Mouse (Mus musculus) cerebral cortex, adult 2 months (tissue): ENCODE results near the gene Cd160.

Source experiments
- WGBS: fragments of 180-500 bp; shearing (Covaris S2); methylation state at CpG from one replicate; pipeline ENCODE4 v1.1.7; 2018; 5-methylcytosine and 5-hydroxymethylcytosine counted together

Gene Cd160

DNA sequence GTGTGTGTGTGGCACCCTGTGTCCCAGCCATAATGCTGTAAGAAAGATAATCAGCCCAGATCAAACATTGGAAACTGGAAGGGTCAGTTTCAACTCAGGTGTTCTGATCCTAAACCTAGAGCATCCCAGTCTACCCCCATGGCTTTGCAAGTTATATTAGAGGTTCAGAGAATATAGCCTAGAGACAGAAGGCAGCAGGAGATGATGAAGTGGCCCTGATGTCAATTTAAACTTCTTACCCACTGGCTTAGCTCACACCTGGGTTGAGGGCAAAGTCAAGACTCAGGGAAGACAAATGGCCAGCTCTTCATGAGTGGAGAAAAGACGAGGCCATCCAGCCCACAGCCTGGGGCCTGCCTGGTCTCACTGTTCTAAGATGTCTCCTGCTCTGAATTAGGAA is at the start of gene Cd160, which contains the start of gene Pdzk1:
Gene Cd160 (minus strand): TSS at position 368 of the 400 bp plus-strand sequence.
Gene Pdzk1 (plus strand): TSS at position 301 of the 400 bp plus-strand sequence.
- 90% methylated on average over 1 of the region's 1 CpGs for WGBS

GRCm38 (mm10) chr3:96874808-96875571 is 45.8 kb upstream of the Cd160 start:
- WGBS: 84% methylated on average over 7 of the region's 7 CpGs

DNA sequence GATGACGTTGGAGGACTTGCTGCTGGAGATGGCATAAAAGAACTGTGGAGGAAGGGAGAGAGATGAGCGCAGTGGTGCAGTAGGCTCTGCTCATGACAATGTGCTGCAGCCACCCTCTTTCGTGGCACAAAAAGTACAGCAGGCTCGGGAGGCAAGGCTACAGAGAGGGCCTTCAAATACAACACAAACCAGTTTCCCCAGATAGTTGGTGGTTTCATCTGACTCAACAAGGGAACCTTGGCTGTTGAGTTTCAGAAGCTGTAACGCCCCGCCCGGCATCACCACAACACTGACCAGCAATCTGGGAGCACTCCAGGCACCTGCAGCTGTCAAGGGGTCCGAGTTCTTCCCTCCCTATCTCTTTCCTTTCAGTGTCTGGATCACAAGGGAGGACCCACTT is 43.4 kb upstream of the Cd160 start:
- WGBS: 95% methylated on average over 8 of the region's 8 CpGs

- whole genome bisulfite sequencing: 68% methylated on average over 8 of the region's 8 CpGs
Measured at GRCm38 (mm10) chr3:96871070-96871469, 41.9 kb upstream of the Cd160 start.

- 50% methylated on average over 2 of the region's 2 CpGs for WGBS
Measured at GRCm38 (mm10) chr3:96870270-96870669, 41.1 kb upstream of the Cd160 start.

GRCm38 (mm10) chr3:96869091-96869490 is 39.9 kb upstream of the Cd160 start:
- WGBS: 96% methylated on average over 7 of the region's 7 CpGs

GRCm38 (mm10) chr3:96868566-96868965 is 39.4 kb upstream of the Cd160 start:
- 95% methylated on average over 8 of the region's 8 CpGs for WGBS

DNA sequence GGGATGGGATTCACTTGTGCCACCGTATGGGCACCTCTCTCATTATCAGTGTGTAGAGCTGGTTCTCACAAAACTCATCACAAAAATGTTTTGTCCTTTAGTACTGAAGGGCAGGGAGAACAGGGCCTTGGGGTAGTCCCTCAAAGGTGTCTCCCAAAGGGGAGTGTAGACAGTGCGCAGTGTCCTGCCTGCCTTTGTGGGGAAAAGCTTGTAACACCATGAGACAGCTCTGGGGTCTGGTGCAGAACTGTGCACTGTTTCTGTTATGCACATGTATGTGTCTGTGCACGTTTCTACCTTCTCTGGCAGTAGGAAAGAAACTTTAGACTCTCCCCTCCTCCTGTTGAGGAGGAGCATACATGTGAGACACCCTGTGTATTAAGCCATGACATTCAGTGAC is 38.7 kb upstream of the Cd160 start:
- WGBS: 92% methylated on average over 3 of the region's 3 CpGs

DNA sequence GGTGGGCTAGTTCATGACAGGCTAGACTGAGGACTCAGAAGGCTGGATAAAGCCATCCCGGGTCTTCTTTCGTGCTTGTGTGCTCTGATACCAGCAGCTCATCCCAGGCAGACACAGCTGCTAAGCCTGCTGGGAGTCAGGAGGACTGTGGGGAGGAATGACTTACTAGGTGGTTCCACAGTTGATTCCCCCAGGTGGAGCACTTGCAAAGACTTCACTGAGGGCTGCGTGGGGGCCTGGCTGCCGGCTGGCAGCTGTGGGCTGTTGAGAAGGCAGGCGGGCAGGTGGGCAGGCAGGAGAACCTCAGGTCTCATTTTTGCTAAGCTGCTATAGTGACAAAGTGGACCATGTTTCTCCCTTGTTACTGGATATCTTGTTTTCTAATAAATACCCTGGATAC is 31.3 kb upstream of the Cd160 start:
- 85% methylated on average over 5 of the region's 5 CpGs for WGBS

- WGBS: 80% methylated on average over 3 of the region's 3 CpGs
Measured at GRCm38 (mm10) chr3:96855833-96856232, 26.7 kb upstream of the Cd160 start.

- WGBS: 89% methylated on average over 4 of the region's 4 CpGs
Measured at GRCm38 (mm10) chr3:96854376-96854775, 25.2 kb upstream of the Cd160 start.

DNA sequence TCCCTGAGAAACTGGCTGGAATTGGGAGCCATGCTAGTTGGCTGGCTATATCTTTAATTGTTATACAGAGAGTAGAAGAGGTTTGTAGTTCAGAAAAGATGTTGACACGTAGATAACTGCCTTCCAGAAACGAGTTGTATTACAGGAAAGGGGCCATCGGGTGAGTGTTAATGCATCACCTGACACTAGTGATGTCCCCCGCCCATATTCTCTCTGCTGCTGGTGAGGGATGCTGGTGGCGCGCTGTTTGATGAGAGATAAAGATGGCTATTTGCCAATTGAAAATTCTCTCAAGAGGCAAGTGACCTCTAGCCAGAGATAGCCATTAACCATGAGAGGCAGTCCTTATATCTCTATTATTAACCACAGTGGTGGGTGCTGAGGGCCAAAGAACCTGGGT is 23.4 kb upstream of the Cd160 start:
- WGBS: 86% methylated on average over 6 of the region's 6 CpGs

- 70% methylated on average over 2 of the region's 2 CpGs for WGBS
Measured at GRCm38 (mm10) chr3:96849168-96849727, 20.1 kb upstream of the Cd160 start.

GRCm38 (mm10) chr3:96848470-96848869 is 19.3 kb upstream of the Cd160 start:
- WGBS: 55% methylated on average over 7 of the region's 8 CpGs

DNA sequence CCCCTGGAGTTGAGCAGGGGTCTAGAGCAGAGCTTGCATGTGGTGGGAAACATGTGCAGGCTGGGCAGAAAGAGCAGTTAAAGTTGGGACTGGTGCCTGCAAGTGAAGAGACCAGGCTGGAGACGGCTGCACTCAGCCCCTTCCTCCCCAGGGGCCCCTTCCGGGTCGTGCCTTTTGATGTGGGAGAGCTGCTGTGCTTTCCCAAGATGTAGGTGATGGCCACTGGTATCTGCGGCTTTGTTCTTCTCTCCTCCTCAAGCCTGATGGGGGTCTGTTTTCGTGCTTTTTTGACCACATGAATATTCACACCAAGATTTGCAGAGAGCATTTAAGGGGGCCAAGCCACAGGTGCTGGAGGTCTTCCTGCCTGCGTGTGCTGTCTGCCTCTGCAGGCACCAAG is 18.5 kb upstream of the Cd160 start:
- 62% methylated on average over 6 of the region's 6 CpGs for WGBS

GRCm38 (mm10) chr3:96846985-96847384 is 17.8 kb upstream of the Cd160 start:
- 85% methylated on average over 12 of the region's 12 CpGs for WGBS

DNA sequence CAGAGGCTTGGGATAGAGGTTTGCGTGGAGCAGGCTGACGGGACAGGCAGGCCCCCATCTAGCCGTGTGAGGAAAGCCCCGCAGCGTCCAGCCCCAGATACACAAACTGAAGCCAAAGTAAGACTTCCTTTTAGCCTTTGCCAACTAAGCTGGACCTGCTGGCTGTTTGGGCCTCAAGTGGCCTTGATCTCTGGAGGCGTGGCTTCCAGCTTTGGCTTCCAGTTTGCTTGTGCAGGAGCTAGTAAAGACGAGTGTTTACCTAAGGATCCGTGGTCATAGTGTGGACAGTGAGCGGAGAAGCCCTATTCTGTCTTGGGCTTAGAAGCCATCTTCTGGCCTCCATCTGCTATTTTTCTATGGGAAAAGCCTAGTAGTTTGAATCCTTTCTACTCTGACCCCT is 16.7 kb upstream of the Cd160 start:
- WGBS: 75% methylated on average over 9 of the region's 9 CpGs

- 95% methylated on average over 6 of the region's 6 CpGs for WGBS
Measured at GRCm38 (mm10) chr3:96845191-96845590, 16.0 kb upstream of the Cd160 start.

GRCm38 (mm10) chr3:96838996-96839645 is 10.0 kb upstream of the Cd160 start:
- WGBS: 90% methylated on average over 7 of the region's 7 CpGs

GRCm38 (mm10) chr3:96836414-96836813 is 7.3 kb upstream of the Cd160 start:
- 71% methylated on average over 2 of the region's 2 CpGs for WGBS

DNA sequence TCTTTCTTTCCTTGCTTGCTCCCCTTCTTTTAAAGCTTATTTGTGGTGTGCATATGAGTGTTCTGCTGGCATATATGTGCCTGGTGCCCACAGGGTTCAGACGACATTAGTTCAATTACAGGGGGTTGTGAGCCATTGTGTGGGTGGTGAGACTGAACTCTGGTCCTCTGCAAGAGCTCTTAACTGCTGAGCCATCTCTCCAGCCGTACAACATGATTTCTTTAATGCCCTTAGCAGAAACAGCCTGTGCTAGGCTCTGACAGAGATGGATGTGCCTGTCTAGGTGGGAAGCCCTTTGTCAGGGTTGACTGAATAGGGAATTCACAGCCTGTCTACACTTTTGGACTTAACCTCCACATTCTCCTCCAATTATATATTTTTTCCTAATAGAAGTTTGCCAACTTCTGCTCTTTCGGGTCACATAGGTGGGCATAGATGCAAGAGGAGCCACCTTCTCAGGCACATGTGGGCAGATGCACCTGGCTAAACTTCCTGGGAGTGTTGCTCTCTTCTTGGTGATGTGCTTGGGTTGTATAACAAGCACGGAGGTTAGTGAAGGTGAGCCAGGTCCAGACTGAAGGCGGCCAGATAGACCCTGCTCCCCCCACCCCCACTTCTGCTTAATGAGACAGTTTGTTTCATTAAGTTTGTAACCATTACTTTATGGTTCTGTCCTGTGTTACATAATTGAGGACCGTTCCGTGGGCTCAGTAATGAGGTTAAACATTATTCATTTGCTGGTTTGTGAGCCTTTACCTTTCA is 5.6 kb upstream of the Cd160 start:
- WGBS: 87% methylated on average over 7 of the region's 7 CpGs

DNA sequence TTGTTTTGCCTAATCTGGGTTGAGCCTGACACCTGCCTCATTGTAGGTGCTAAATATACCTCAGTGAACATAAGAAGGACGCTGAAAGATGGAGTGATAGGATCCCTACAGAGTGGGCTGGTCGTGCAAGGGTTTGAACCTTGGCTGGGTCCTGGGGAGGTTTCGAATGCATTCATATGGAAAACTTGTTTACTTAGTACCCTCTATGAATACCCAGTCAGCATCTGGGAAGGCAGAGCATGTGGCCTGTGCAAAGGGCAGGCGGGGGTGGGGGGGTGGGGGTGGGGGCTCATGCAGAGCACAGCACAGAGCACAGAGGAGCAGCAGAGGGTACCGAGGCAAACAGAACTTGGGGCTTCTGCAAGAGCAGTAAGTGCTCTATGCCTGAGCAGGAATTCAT is 3.8 kb upstream of the Cd160 start:
- WGBS: 55% methylated on average over 5 of the region's 5 CpGs
